Mouse (Mus musculus) ovary, postnatal 36 days (tissue): ENCODE measurements around the gene Prrt1.

Source experiments
- DNase-seq: peaks from one replicate; pipeline ENCODE4 v3.0.0; 2022; ENCODE audit warnings: low spot score, mixed read lengths

The Prrt1 gene

DNA sequence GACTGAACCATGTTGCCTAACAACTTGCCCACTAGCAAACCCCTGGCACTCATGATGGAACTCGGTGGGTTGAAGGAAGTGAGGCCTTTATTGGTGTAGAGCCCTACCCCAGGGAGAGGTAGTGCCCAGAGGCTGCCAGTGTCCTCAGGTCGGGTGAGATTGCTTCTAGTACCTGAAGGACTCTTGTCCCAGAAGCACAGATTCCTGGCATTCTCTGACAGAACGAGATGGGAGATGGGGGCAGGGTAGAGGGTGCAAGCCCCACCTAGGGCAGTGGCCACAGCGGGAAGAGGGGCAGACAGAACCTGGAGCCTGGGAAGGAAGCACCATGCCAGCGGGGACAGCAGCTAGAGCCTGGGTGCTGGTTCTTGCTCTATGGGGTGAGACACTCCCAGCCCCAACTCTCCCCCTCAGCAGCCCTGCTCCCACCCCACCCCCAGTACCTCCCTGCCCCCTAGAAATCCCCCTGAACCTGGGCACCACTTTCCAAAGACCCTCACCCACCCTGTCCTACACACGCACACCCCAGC is 31.7 kb upstream of the Prrt1 start, which contains the start of gene Ager:
Gene Ager (plus strand): TSS at position 297 of the 530 bp plus-strand sequence.
- DNase-seq: no peak

DNA sequence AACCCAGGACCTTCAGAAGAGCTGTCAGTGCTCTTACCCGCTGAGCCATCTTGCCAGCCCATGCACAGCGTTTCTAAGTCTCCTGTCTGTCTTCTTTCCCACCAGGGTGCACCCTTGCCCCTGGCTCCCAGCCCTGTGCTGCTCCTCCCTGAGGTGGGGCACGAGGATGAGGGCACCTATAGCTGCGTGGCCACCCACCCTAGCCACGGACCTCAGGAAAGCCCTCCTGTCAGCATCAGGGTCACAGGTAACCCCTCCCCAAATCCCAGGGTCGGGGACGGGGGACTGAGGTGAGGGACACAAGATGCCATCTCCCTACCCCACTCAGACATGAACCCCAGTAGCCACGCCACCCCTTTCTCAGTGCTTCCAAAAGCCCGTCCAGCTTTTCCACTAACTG is 29.4 kb upstream of the Prrt1 start:
- DNase-seq: no peak

DNA sequence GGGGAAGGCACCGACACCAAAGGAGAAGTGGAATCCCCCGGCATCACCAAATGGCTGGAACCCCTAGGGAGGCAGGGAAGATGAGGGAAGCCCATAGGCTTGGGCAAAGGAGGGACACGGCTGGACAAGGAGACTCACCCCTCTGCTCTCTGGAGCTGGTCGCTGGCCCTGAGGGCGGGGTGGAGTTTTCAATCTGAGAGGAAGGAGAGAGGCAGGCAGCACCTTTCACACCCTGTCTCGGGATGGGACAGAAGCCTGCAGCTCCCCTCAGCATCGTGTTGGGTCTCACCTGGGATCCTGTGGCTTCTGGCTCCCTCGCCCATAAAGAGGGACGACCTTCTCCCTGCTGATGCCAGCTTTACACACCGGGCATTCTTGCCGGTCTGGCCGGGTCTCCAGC is 27.5 kb upstream of the Prrt1 start:
- no peak for DNase-seq

GRCm38 (mm10) chr17:34603375-34604060 is 25.8 kb upstream of the Prrt1 start, which contains the start of gene Rnf5:
TSS of gene Rnf5 (minus strand) at chr17:34603690.
- peak; percentile 86 for DNase-seq

- DNase-seq: peak; percentile 95
Measured at GRCm38 (mm10) chr17:34604061-34604508, 25.2 kb upstream of the Prrt1 start, which contains the start of gene Agpat1. TSS of gene Agpat1 (plus strand) at chr17:34604262.

- no peak for DNase-seq
Measured at GRCm38 (mm10) chr17:34604511-34605237, 24.7 kb upstream of the Prrt1 start.

DNA sequence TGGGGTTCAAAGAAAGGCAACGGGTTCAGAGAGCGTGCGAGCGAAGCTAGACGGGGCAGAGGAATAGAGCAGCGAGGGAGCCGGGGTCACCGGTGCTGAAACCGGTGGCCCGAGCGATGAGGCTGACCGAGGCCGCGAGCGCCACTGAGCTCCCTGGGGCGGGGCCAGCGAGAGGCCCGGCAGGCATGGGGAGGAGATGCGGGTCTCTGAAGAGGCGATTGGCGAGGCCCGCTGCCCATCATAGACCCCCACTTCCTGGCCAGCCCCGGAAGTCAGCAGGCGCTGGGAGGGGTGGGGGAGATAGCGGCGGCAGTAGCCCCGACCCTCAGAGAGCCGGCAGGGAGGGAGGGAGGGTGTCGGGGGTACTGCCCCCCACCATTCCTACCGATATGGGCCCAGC is 23.7 kb upstream of the Prrt1 start:
- DNase-seq: peak; percentile 97

- DNase-seq: no peak
Measured at GRCm38 (mm10) chr17:34606186-34607039, 22.9 kb upstream of the Prrt1 start.

DNA sequence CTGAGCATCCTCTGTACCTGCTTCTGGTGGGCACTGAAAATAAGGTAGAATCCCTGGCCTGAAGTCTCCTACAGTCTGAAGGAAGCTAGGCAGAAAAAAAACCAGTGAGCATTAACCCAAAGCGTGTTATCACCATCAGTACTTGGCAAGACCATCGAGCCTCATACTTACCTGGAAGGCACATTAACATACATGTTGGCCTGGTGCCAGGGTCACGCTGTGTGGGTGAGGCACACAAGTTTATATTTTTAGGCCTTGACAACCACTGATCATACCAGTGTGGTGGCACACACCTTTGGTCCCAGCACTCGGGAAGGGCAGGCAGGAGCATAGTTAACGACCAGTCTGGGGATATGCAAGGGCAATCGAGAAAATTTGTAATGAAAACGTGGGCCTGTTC is 21.3 kb upstream of the Prrt1 start:
- DNase-seq: no peak

GRCm38 (mm10) chr17:34611050-34611449 is 18.3 kb upstream of the Prrt1 start:
- DNase-seq: no peak

- DNase-seq: no peak
Measured at GRCm38 (mm10) chr17:34613054-34613645, 16.2 kb upstream of the Prrt1 start.

GRCm38 (mm10) chr17:34613830-34614229 is 15.5 kb upstream of the Prrt1 start:
- no peak for DNase-seq

DNA sequence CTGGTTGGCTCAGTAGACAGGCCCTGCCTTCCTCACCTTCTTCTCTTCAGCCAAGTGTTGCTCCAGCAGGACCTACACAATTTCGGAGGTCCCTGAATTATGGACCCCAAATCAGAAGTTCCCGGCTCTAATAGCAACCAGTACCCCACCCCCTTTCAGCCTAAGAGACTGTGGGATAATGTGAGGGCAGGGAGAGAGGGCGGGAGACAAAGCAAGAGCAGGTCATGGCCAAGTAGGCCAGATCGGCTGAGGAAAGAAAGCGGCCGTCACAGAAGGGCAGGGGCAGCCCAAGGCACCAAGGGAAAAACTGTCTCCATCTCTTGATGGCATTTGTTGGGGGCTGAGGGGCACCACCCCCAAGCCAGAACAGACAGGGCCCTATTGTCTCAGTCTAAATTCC is 13.5 kb upstream of the Prrt1 start, which contains the start of gene Egfl8:
Gene Egfl8 (minus strand): TSS at position 101 of the 400 bp plus-strand sequence.
- no peak for DNase-seq

DNA sequence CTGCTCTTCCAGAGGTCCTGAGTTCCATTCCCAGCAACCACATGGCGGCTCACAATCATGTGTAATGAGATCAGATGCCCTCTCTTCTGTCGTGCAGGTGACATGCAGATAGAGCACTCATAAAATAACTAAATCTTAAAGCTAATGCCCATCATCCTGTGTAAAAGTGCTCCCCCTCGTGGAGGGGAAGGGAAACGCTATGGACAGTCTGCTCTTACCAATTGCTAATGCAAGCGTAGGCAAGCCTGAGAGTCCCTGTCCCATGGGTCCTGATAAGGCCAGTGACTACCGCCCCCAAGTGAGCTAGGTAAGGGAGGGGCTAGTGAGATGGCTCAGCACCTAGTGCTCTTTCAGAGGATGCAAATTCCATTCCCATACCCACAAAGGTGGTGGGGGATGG is 10.3 kb upstream of the Prrt1 start:
- peak; percentile 50 for DNase-seq

DNA sequence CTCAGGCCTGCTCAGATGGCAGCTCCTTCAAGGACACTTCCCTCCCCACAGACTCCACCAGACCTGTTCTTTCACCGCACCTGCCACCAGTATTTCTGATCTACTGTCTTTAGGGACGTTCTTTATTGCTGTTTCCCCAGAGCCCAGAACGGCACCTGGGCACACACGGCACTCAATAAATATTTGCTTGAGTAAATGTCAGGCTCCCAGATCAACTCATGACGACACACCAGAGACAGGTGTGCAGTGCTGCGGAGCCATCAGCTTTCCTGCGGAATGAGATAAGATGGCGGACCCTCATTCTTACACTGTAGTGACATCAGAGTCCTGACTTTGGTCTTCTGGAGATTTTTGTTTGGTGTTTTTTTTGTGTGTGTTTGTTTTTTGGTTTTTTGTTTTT is 8.3 kb upstream of the Prrt1 start:
- DNase-seq: no peak

DNA sequence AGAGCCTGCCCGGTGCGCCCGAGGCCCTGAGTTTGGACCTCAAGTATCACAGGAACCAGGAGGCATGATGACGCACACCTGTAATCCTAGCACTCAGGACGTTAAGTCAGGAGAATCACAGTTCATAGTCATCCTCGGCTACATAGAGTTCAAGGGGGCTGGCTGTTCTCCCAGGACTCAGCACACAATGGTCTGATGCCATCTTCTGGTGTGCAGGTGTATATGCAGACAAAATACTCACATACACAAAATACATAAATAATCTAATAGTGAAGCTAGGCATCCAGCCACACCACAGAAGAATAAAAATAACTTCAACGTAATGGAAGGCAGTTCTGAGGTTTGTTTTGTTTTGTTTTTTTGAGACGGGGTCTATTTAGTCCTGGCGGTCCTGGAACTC is 6.2 kb upstream of the Prrt1 start:
- no peak for DNase-seq

- DNase-seq: no peak
Measured at GRCm38 (mm10) chr17:34624981-34625380, 4.4 kb upstream of the Prrt1 start.

- DNase-seq: no peak
Measured at GRCm38 (mm10) chr17:34626062-34626772, 3.1 kb upstream of the Prrt1 start.

- no peak for DNase-seq
Measured at GRCm38 (mm10) chr17:34626773-34627092, 2.6 kb upstream of the Prrt1 start.

- DNase-seq: peak; percentile 83
Measured at GRCm38 (mm10) chr17:34627093-34627942, 2.0 kb upstream of the Prrt1 start.
